Mouse (Mus musculus) heart, adult 8-10 months (tissue): ENCODE results near the gene Olfr1311. TPM values are rescaled to one million over a fixed set of nuclear protein-coding genes. Genes with fewer than 3 reads are reported as not detected.
"Not testable (repeated sequence)": the region's sequence is repeated elsewhere in the genome, so short reads cannot be mapped to it uniquely, and the experiment has no call there.

Source experiments
- DNase-seq: peaks from one replicate; pipeline ENCODE4 v3.0.0; 2022; ENCODE audit warnings: low spot score
- total RNA-seq, 4 experiments: library from RNA; stranded (reverse); gene quantifications; 2 replicates each; pipeline ENCODE4 v1.2.4; 2022

Olfr1311 gene
- total RNA-seq = not detected

DNA sequence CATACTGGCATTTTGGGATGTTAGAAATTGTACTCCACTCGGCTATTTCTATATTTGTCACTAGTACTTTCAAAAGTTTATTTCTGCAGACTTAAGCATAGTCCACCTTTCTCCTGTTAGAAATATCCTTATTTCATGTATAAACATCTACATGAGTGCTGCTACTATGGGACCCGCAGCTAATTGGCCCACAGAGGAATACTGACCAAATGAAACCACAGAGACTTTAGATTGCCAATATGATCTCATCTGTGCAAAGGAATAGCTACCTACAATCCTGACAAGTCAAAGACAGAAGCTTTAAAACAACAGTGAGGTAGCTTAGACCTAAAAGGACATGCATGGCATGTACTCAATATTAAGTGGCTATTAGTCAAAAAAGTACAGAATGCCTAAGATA lies at the start of gene Olfr1311:
Gene Olfr1311 (minus strand): TSS at position 101 of the 400 bp plus-strand sequence.
- no peak for DNase-seq

DNA sequence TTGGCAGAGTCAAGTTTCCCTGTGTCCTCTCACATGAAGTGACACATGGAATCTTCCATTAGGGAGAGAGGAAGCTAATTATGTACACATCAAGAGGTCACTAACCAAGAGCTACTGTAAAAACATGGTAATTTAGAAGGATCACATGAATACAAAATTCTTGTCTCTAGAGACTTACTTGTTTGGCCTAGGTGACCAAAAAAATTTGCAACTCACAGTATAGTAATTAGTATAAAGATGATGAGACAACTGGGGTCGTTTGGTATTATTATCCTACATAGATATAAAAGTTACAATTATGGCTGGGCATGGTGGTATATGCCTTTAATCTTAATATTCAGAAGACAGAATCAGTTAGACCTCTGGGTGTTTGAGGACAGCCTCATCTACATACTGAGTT lies 25.9 kb upstream of the Olfr1311 start, which contains the start of gene Olfr1312:
Gene Olfr1312 (minus strand): TSS at position 101 of the 400 bp plus-strand sequence.
- DNase-seq = no peak

DNA sequence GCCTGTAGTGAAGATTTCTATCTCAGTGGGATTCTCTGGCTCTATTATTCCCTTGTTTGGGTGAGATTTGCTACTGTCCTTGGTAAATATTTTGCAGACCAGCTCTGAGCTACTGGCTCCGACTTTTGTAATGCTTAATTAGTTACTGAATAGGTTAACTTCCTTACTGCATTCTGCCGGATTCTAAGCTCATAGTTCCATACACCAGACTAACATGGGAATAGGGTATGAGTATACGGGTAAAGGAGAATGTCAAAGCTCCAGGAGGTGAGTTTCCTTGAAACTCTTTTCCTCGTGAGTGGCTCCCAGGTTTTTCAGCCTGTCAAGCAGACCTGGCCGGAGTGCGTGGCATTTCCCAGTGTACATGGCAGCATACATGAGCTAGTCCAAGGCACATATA lies 2.8 kb upstream of the Olfr1311 start:
- DNase-seq = not testable (repeated sequence)

DNA sequence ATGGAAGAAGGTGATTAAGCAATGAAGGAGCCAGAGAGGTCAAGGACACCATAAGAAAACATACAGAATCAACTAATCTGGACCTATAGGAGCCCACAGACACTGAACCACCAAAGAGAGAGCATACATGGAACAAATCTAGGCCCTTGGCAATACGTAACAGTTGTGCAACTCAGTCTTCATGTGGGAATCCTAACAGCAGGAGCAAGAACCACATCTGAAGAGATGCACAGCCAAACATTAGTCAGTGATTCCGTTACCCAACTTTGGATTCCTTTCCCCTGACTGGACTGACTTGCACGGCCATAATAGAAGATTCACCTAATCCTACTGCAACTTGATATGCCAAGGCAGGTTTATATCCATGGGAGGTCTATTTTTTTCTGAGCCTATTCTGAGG lies 9.3 kb downstream of the Olfr1311 start:
- DNase-seq = no peak

DNA sequence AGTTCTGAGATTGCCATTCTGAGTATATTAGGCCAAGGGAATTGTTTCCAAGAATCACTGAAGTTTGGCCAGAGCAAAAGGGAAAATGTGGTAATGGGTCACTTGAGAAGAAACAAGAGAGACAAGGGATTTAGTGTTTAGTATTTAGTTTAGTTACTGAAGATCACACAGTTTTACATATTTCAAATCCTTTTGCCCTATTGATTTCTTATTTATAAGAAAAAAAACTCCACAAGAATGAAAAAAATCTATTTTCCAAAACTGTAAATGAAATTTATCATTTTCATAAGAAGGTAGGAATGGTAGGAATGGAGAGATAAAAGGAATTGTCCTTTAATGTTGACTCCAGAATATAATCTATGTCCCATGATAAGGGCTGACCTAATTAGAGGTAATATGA lies 11.6 kb downstream of the Olfr1311 start, which contains the start of gene Olfr1310:
Gene Olfr1310 (minus strand): TSS at position 101 of the 400 bp plus-strand sequence.
- DNase-seq = no peak

DNA sequence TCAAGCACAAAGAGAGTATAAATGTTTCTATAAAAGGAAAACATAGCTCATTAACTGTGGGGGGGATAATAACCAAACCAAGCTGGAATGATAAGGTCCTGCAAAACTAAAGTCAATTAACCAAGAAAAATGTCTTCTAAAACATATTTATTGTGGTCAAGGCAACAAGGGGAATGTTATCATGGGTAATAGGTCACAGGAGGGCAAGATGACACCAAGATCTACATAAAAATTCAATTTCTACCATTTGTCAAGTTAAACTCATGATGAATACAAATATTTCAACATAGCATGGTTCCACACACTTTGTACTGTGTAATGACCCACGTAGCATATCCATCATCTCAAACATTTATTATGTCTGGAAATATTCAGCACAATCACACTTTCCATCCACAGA lies 34.0 kb downstream of the Olfr1311 start, which contains the start of gene Olfr1309:
Gene Olfr1309 (minus strand): TSS at position 101 of the 400 bp plus-strand sequence.
- no peak for DNase-seq

Other genes starting within 250 kb of the Olfr1311 start
- gene Olfr1302, start 247.0 kb downstream of the Olfr1311 start, total RNA-seq = not detected
- not detected for gene Olfr1303, start 204.1 kb downstream of the Olfr1311 start, total RNA-seq
- gene Olfr1305, start 147.3 kb downstream of the Olfr1311 start, total RNA-seq = not detected
- not detected for gene Olfr1306, start 108.1 kb downstream of the Olfr1311 start, total RNA-seq
- under 1 TPM in 1 of 4 experiments, not detected in 3; under 0.01 TPM for gene Olfr1307, start 75.0 kb downstream of the Olfr1311 start, total RNA-seq
- not detected for gene Olfr1308, start 59.5 kb downstream of the Olfr1311 start, total RNA-seq
- not detected for gene Olfr1309, start 34.1 kb downstream of the Olfr1311 start, total RNA-seq
- not detected for gene Olfr1310, start 11.7 kb downstream of the Olfr1311 start, total RNA-seq
- gene Olfr1312, start 25.8 kb upstream of the Olfr1311 start, total RNA-seq = not detected
- not detected for gene Olfr1313, start 53.4 kb upstream of the Olfr1311 start, total RNA-seq
- gene Olfr1314, start 72.4 kb upstream of the Olfr1311 start, total RNA-seq = not detected
- not detected for gene Olfr1315-ps1, start 91.0 kb upstream of the Olfr1311 start, total RNA-seq
- gene Olfr1316, start 110.6 kb upstream of the Olfr1311 start, total RNA-seq = not detected
- gene Olfr1317, start 115.9 kb upstream of the Olfr1311 start, total RNA-seq = not detected
- gene Olfr1318, start 129.8 kb upstream of the Olfr1311 start, total RNA-seq = not detected
- 1 to 10 TPM; 2.6 to 3.6 (median 2.8) TPM for gene Lpcat4, start 215.1 kb upstream of the Olfr1311 start, total RNA-seq
- gene Nutm1, start 234.9 kb upstream of the Olfr1311 start, total RNA-seq = not detected
- gene Nop10, start 237.5 kb upstream of the Olfr1311 start, total RNA-seq = 10 to 100 TPM; 57.1 to 65.3 (median 63.2) TPM
- 10 to 100 TPM; 28.2 to 35.4 (median 31.2) TPM for gene Slc12a6, start 241.4 kb upstream of the Olfr1311 start, total RNA-seq
- 1 to 10 TPM in 2 of 4 experiments, under 1 TPM in 2; 0.49 to 2.4 (median 0.91) TPM for gene Gm21985, start 241.9 kb upstream of the Olfr1311 start, total RNA-seq